Mouse (Mus musculus) midbrain, embryonic 16.5 days (tissue): ENCODE measurements around the gene Ankrd63. TPM values are rescaled to one million over a fixed set of nuclear protein-coding genes. Genes with fewer than 3 reads are reported as not detected.

Source experiments
- ATAC-seq: fragments of 200-750 bp; cut with Nextera tagmentation; 2 replicates; pipeline ENCODE4 v1.8.0; 2017; ENCODE audit warnings: moderate TSS enrichment
- H3K27ac ChIP-seq: fragments of 300-500 bp; sonication (generic); 2 replicates; pipeline ENCODE4 v1.5.1; 2014; ENCODE audit warnings: mild to moderate bottlenecking, low read length, mixed read lengths
- H3K27me3 ChIP-seq: fragments of 300-500 bp; sonication (generic); 2 replicates; pipeline ENCODE4 v1.6.1; 2014; ENCODE audit warnings: low read depth, low read length, mixed read lengths; ENCODE audit not compliant: control insufficient read depth, insufficient read depth
- H3K36me3 ChIP-seq: fragments of 300-500 bp; sonication (generic); 2 replicates; pipeline ENCODE4 v1.6.1; 2014; ENCODE audit warnings: mild to moderate bottlenecking, low read length, moderate library complexity, mixed read lengths; ENCODE audit not compliant: control insufficient read depth, insufficient read depth
- H3K4me1 ChIP-seq: fragments of 300-500 bp; sonication (generic); 2 replicates; pipeline ENCODE4 v1.6.1; 2014; ENCODE audit warnings: mild to moderate bottlenecking, low read length, mixed read lengths; ENCODE audit not compliant: control insufficient read depth, insufficient read depth
- H3K4me2 ChIP-seq: fragments of 300-500 bp; sonication (generic); 2 replicates; pipeline ENCODE4 v1.6.1; 2014; ENCODE audit warnings: mild to moderate bottlenecking, low read length, mixed read lengths
- H3K4me3 ChIP-seq: fragments of 300-500 bp; sonication (generic); 2 replicates; pipeline ENCODE4 v1.5.1; 2014; ENCODE audit warnings: low read depth, mild to moderate bottlenecking, low read length, moderate library complexity, mixed read lengths
- H3K9ac ChIP-seq: fragments of 300-500 bp; sonication (generic); 2 replicates; pipeline ENCODE4 v1.6.1; 2014; ENCODE audit warnings: low read depth, low read length, mixed read lengths
- H3K9me3 ChIP-seq: fragments of 300-500 bp; sonication (generic); replicated peaks from 2 replicates; pipeline ENCODE4 v1.6.1; 2014; ENCODE audit warnings: mild to moderate bottlenecking, low read length, mixed read lengths; ENCODE audit not compliant: control insufficient read depth, poor library complexity, severe bottlenecking
- WGBS: fragments of 180-500 bp; shearing (Covaris S2); extraction: QIAGEN DNeasy Blood & Tissue Kit; methylation state at CpG from one replicate; pipeline ENCODE4 v1.1.7; 2014; 5-methylcytosine and 5-hydroxymethylcytosine counted together
- polyA plus RNA-seq: library from polyadenylated mRNA; unstranded; fragments of >200 nt; fragmentation: Nextera tagmentation; extraction: Ambion mirVana; gene quantifications from 2 replicates; pipeline ENCODE4 v1.2.1, GENCODE M21; 2015

Gene Ankrd63
- polyA plus RNA-seq, 1 experiment from 2014 or later, result not detected

DNA sequence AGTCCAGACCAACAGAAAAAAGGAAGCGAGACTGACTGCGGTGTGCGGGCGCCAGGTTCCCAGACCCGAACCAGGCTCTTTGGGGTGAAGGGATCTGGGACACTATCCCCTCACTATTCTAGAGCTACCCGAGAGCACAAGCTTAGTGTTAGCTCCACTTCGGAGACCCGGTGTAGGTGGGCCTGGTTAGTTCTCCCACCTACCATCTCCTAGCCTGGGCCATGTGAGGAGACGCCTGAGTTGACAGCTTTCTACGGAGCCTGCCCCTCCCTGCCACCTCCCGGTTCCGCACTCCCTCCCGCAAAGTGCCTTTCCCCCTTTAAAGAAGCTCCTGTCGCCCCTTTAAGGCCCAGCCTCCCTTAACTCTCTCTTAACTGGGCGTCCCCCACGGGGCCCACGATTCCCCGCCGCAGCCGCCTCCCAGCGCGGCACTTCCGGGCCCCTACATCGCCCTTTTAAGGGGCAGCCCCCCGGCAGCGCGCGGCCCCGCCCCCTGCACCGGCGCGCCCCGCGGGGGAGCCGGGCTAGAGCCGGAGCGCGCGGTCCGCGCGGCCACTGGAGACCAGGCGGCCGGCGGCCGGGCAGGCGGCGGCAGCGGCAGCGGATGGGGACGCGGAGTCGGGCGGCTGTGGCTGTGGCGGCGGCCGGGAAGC, 41.6 kb upstream of the Ankrd63 start, which contains the start of gene Inafm2:
Gene Inafm2, plus strand, starts transcription at position 527 of the 653 bp plus-strand sequence.
- peak within 1 kb of the TSS; percentile 90 for H3K4me3 ChIP-seq
- H3K9ac ChIP-seq, result peak within 1 kb of the TSS; percentile 95
- H3K9me3 ChIP-seq, result no peaks in the 10 kb centered on the region
- ATAC-seq, result peak; percentile 93
- H3K27me3 ChIP-seq, result peaks cover 4% of the 10 kb centered on the region; the same call in 1 of the 2 replicates
- H3K4me1 ChIP-seq, result peaks cover 33% of the 10 kb centered on the region
- peak within 1 kb of the TSS; percentile 94 for H3K4me2 ChIP-seq
- H3K36me3 ChIP-seq, result no peaks in the 10 kb centered on the region
- peak within 1 kb of the TSS; percentile 77 for H3K27ac ChIP-seq
- WGBS, result under 1% methylated on average over 40 of the region's 57 CpGs

GRCm38 (mm10) chr2:118744621-118745020, 40.9 kb upstream of the Ankrd63 start:
- Histone ChIP-seq H3K4me3 (no peak overlapping the region; the same call in 1 of the 2 replicates), H3K9me3 (no peaks in the 10 kb centered on the region), H3K4me1 (peaks cover 31% of the 10 kb centered on the region), H3K36me3 (no peaks in the 10 kb centered on the region), H3K9ac (no peak overlapping the region), H3K4me2 (peak overlapping the region; percentile 94), H3K27ac (no peak overlapping the region), H3K27me3 (peaks cover 4% of the 10 kb centered on the region; the same call in 1 of the 2 replicates)
- ATAC-seq, result no peak
- 10% methylated on average over 7 of the region's 7 CpGs for WGBS

GRCm38 (mm10) chr2:118743261-118743943, 39.6 kb upstream of the Ankrd63 start:
- H3K27me3 ChIP-seq, result peaks cover 4% of the 10 kb centered on the region; the same call in 1 of the 2 replicates
- no peak overlapping the region for H3K4me2 ChIP-seq
- WGBS, result 26% methylated on average over 8 of the region's 8 CpGs
- H3K4me1 ChIP-seq, result peaks cover 20% of the 10 kb centered on the region
- no peak for ATAC-seq
- no peak overlapping the region for H3K4me3 ChIP-seq
- H3K9me3 ChIP-seq, result no peaks in the 10 kb centered on the region
- H3K36me3 ChIP-seq, result no peaks in the 10 kb centered on the region
- H3K27ac ChIP-seq, result no peak overlapping the region
- no peak overlapping the region for H3K9ac ChIP-seq

DNA sequence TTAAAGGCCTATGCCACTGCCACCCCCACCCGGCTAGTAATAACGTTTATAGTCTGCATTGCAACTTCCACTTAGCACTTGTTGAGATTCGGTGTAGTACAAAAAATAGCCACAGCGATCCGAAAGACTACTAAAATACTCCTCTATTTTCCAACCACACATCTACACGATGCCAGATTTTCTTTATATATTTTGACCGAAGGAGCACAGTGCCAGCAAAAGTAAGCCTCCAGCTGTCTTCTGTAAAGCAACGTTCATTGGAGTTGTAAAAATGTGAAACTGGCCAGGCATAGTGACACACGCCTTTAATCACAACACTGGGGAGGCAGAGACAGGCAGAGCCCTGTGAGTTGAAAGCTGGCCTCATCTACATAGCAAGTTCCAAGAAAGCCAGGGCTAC, 37.4 kb upstream of the Ankrd63 start:
- Histone ChIP-seq H3K9me3 (no peaks in the 10 kb centered on the region), H3K36me3 (no peaks in the 10 kb centered on the region), H3K4me1 (peaks cover 8% of the 10 kb centered on the region), H3K4me2 (no peak overlapping the region), H3K4me3 (no peak overlapping the region), H3K9ac (no peak overlapping the region), H3K27me3 (peaks cover 4% of the 10 kb centered on the region; the same call in 1 of the 2 replicates), H3K27ac (no peak overlapping the region)
- no peak for ATAC-seq
- 72% methylated on average over 9 of the region's 9 CpGs for WGBS

DNA sequence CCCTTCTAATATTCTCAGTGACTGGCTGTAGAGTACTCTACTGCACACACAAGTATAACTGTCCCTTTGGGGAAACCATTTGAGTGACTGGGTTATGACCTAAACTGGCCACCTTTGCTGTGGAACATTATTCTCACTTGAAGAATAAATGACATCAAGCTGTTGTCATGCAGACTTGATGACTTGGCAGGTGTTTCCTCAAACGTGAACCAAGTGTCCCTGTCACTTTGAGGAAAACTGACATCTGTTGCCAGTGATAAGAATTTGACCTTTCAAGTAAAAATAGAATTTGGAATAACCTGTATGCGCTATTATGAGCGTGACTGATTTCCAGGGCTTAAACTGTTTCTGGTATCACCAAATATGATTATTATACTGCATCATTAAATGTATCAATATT, 36.6 kb upstream of the Ankrd63 start:
- peaks cover 8% of the 10 kb centered on the region for H3K4me1 ChIP-seq
- H3K4me2 ChIP-seq, result no peak overlapping the region
- 71% methylated on average over 3 of the region's 3 CpGs for WGBS
- H3K4me3 ChIP-seq, result no peak overlapping the region
- peaks cover 4% of the 10 kb centered on the region; the same call in 1 of the 2 replicates for H3K27me3 ChIP-seq
- no peak overlapping the region for H3K9ac ChIP-seq
- ATAC-seq, result no peak
- no peaks in the 10 kb centered on the region for H3K9me3 ChIP-seq
- H3K36me3 ChIP-seq, result no peaks in the 10 kb centered on the region
- H3K27ac ChIP-seq, result no peak overlapping the region

DNA sequence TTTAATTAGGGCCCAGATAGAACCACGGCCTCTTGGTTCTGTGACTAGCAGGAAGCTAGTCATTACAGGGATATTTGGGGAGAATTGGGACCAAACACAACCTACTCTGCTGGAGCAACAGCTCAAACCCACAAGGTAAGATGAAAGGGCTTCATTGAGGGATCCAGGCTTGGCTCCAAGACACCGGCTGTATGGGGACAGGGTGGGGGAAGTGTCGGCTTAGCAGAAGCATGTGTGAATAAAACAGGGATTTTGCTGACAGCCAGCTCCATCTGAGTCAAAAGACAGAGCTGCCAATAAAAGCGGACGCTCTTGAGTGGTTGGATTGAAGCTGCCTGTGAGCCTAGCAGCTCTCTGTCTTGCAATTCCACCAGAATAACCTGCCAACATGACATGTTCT, 29.6 kb upstream of the Ankrd63 start:
- peaks cover 2% of the 10 kb centered on the region; the same call in 1 of the 2 replicates for H3K27me3 ChIP-seq
- H3K4me3 ChIP-seq, result no peak overlapping the region
- no peak overlapping the region for H3K4me2 ChIP-seq
- 39% methylated on average over 5 of the region's 5 CpGs for WGBS
- no peak overlapping the region for H3K27ac ChIP-seq
- no peak overlapping the region for H3K9ac ChIP-seq
- no peaks in the 10 kb centered on the region for H3K4me1 ChIP-seq
- no peaks in the 10 kb centered on the region for H3K9me3 ChIP-seq
- no peak for ATAC-seq
- no peaks in the 10 kb centered on the region for H3K36me3 ChIP-seq

- no peaks in the 10 kb centered on the region for H3K36me3 ChIP-seq
- WGBS, result 83% methylated on average over 5 of the region's 5 CpGs
- no peak overlapping the region for H3K9ac ChIP-seq
- no peaks in the 10 kb centered on the region for H3K9me3 ChIP-seq
- H3K4me2 ChIP-seq, result no peak overlapping the region
- H3K27ac ChIP-seq, result no peak overlapping the region
- peaks cover 2% of the 10 kb centered on the region; the same call in 1 of the 2 replicates for H3K27me3 ChIP-seq
- no peaks in the 10 kb centered on the region for H3K4me1 ChIP-seq
- no peak for ATAC-seq
- no peak overlapping the region for H3K4me3 ChIP-seq
Measured at GRCm38 (mm10) chr2:118731981-118732380, 28.2 kb upstream of the Ankrd63 start.

- whole genome bisulfite sequencing, result 4% methylated on average over 3 of the region's 3 CpGs
- peaks cover 2% of the 10 kb centered on the region; the same call in 1 of the 2 replicates for H3K27me3 ChIP-seq
- H3K4me1 ChIP-seq, result no peaks in the 10 kb centered on the region
- no peak overlapping the region for H3K4me3 ChIP-seq
- H3K9me3 ChIP-seq, result no peaks in the 10 kb centered on the region
- H3K27ac ChIP-seq, result no peak overlapping the region
- no peak overlapping the region for H3K4me2 ChIP-seq
- ATAC-seq, result no peak
- H3K9ac ChIP-seq, result no peak overlapping the region
- no peaks in the 10 kb centered on the region for H3K36me3 ChIP-seq
Measured at GRCm38 (mm10) chr2:118730622-118730915, 26.8 kb upstream of the Ankrd63 start.
